In genomic region chr9:45791456-45792142, GRCm38 (mm10) we compare ENCODE assay signal across 17 mouse cellular contexts. TPM values are rescaled to one million over a fixed set of nuclear protein-coding genes. Genes with fewer than 3 reads are reported as not detected.
DNase-seq lines count a peak whose midpoint lies in the region; ATAC-seq and TF ChIP-seq lines count a peak whose summit lies in the region.
"Had no signal": no experiment of that assay in that cellular context is flagged by ENCODE, and none has a peak within 500 bp of the region (broad histone marks: within the 10 kb centered on the region; RNA-seq: fewer than 3 reads in every experiment).

No protein-coding gene starts in this region.

- H3K4me2 ChIP-seq in forebrain, embryonic 15.5 days (replicated peaks) = no peak overlapping the region
- H3K4me2 ChIP-seq in hindbrain, embryonic 13.5 days = no peak overlapping the region
- H3K4me2 ChIP-seq in hindbrain, embryonic 14.5 days (replicated peaks) = no peak overlapping the region
- H3K4me2 ChIP-seq in midbrain, embryonic 11.5 days = no peak overlapping the region
- H3K4me2 ChIP-seq in midbrain, postnatal 0 days (ENCODE audit: low read depth, low read length, poor library complexity, severe bottlenecking) = no peak overlapping the region
- H3K4me2 ChIP-seq in midbrain, embryonic 15.5 days = no peak overlapping the region
- H3K4me2 ChIP-seq: embryonic facial prominence, embryonic 13.5 days; heart, embryonic 12.5 days; intestine, embryonic 15.5 days had no signal

- no peak overlapping the region for H3K4me3 ChIP-seq in forebrain, embryonic 10.5 days
- no peak overlapping the region for H3K4me3 ChIP-seq in forebrain, embryonic 15.5 days
- H3K4me3 ChIP-seq in hindbrain, embryonic 13.5 days = no peak overlapping the region
- H3K4me3 ChIP-seq in hindbrain, embryonic 14.5 days (replicated peaks; ENCODE audit: low read length) = no peak overlapping the region
- no peak overlapping the region for H3K4me3 ChIP-seq in midbrain, embryonic 11.5 days (ENCODE audit: low read depth, low read length)
- no peak overlapping the region for H3K4me3 ChIP-seq in midbrain, postnatal 0 days (ENCODE audit: low read depth, low read length)
- H3K4me3 ChIP-seq in midbrain, embryonic 15.5 days = no peak overlapping the region
- H3K4me3 ChIP-seq: embryonic facial prominence, embryonic 13.5 days; heart, embryonic 12.5 days; intestine, embryonic 15.5 days had no signal

- no peaks in the 10 kb centered on the region for H3K9me3 ChIP-seq in forebrain, embryonic 10.5 days
- no peaks in the 10 kb centered on the region for H3K9me3 ChIP-seq in forebrain, embryonic 15.5 days
- no peaks in the 10 kb centered on the region for H3K9me3 ChIP-seq in hindbrain, embryonic 13.5 days
- no peaks in the 10 kb centered on the region for H3K9me3 ChIP-seq in hindbrain, embryonic 14.5 days (ENCODE audit: control insufficient read depth, low read length)
- H3K9me3 ChIP-seq in midbrain, embryonic 11.5 days (ENCODE audit: control insufficient read depth, low read length) = no peaks in the 10 kb centered on the region
- H3K9me3 ChIP-seq in midbrain, postnatal 0 days (ENCODE audit: low read length) = no peaks in the 10 kb centered on the region
- H3K9me3 ChIP-seq in midbrain, embryonic 15.5 days = no peaks in the 10 kb centered on the region
- H3K9me3 ChIP-seq: embryonic facial prominence, embryonic 13.5 days; heart, embryonic 12.5 days; intestine, embryonic 15.5 days had no signal

- no peaks in the 10 kb centered on the region for H3K27me3 ChIP-seq in forebrain, embryonic 10.5 days (ENCODE audit: poor library complexity, severe bottlenecking)
- no peaks in the 10 kb centered on the region for H3K27me3 ChIP-seq in forebrain, embryonic 15.5 days
- no peaks in the 10 kb centered on the region for H3K27me3 ChIP-seq in hindbrain, embryonic 13.5 days
- H3K27me3 ChIP-seq in hindbrain, embryonic 14.5 days (ENCODE audit: control insufficient read depth, insufficient read depth, low read length) = no peaks in the 10 kb centered on the region
- no peaks in the 10 kb centered on the region for H3K27me3 ChIP-seq in midbrain, embryonic 11.5 days (ENCODE audit: control insufficient read depth, insufficient read depth, low read length)
- no peaks in the 10 kb centered on the region for H3K27me3 ChIP-seq in midbrain, postnatal 0 days (ENCODE audit: insufficient read depth, low read length)
- no peaks in the 10 kb centered on the region for H3K27me3 ChIP-seq in midbrain, embryonic 15.5 days (replicated peaks)
- H3K27me3 ChIP-seq: embryonic facial prominence, embryonic 13.5 days; heart, embryonic 12.5 days; intestine, embryonic 15.5 days had no signal

- H3K36me3 ChIP-seq in forebrain, embryonic 10.5 days (replicated peaks) = peaks cover 80% of the 10 kb centered on the region
- H3K36me3 ChIP-seq in forebrain, embryonic 15.5 days = peaks cover 4% of the 10 kb centered on the region; the same call in 1 of the 2 replicates
- H3K36me3 ChIP-seq in hindbrain, embryonic 13.5 days = peaks cover 15% of the 10 kb centered on the region; the same call in 1 of the 2 replicates
- H3K36me3 ChIP-seq in hindbrain, embryonic 14.5 days (replicated peaks; ENCODE audit: control insufficient read depth, insufficient read depth) = peaks cover 12% of the 10 kb centered on the region
- 0 out of 2 replicates have a peak, but pooled peaks cover 2% of the 10 kb centered on the region for H3K36me3 ChIP-seq in midbrain, embryonic 11.5 days (ENCODE audit: control insufficient read depth, insufficient read depth, low read length)
- H3K36me3 ChIP-seq in midbrain, postnatal 0 days (ENCODE audit: insufficient read depth, low read length) = peaks cover 20% of the 10 kb centered on the region
- no peaks in the 10 kb centered on the region for H3K36me3 ChIP-seq in midbrain, embryonic 15.5 days (replicated peaks)

- no peak for ATAC-seq in forebrain, embryonic 15.5 days (replicated peaks)
- no peak for ATAC-seq in hindbrain, embryonic 13.5 days (ENCODE audit: low FRiP score)
- ATAC-seq in hindbrain, embryonic 14.5 days (ENCODE audit: low FRiP score) = no peak
- no peak for ATAC-seq in midbrain, embryonic 11.5 days (ENCODE audit: low FRiP score)
- no peak; the same call in 1 of the 2 replicates for ATAC-seq in midbrain, postnatal 0 days (ENCODE audit: low FRiP score)
- no peak for ATAC-seq in midbrain, embryonic 15.5 days (replicated peaks)
- ATAC-seq: forebrain, embryonic 16.5 days; intestine, embryonic 15.5 days had no signal

- peaks cover 22% of the 10 kb centered on the region for H3K4me1 ChIP-seq in forebrain, embryonic 10.5 days
- 0 out of 2 replicates have a peak, but pooled peaks cover 2% of the 10 kb centered on the region for H3K4me1 ChIP-seq in forebrain, embryonic 15.5 days
- H3K4me1 ChIP-seq in hindbrain, embryonic 13.5 days (replicated peaks) = peaks cover 34% of the 10 kb centered on the region
- 0 out of 2 replicates have a peak, but pooled peaks cover 3% of the 10 kb centered on the region for H3K4me1 ChIP-seq in hindbrain, embryonic 14.5 days (replicated peaks; ENCODE audit: control insufficient read depth, insufficient read depth, low read length)
- H3K4me1 ChIP-seq in midbrain, embryonic 11.5 days (ENCODE audit: control insufficient read depth, insufficient read depth, low read length) = peaks cover 10% of the 10 kb centered on the region
- H3K4me1 ChIP-seq in midbrain, postnatal 0 days (ENCODE audit: insufficient read depth, low read length) = no peaks in the 10 kb centered on the region
- peaks cover 3% of the 10 kb centered on the region; the same call in 1 of the 2 replicates for H3K4me1 ChIP-seq in midbrain, embryonic 15.5 days

- 0 out of 2 replicates have a peak overlapping the region, but pooled peaks have one; percentile 30 for H3K27ac ChIP-seq in forebrain, embryonic 10.5 days
- H3K27ac ChIP-seq in forebrain, embryonic 15.5 days (replicated peaks) = no peak overlapping the region
- H3K27ac ChIP-seq in hindbrain, embryonic 13.5 days = peak overlapping the region; percentile 68; the same call in 1 of the 2 replicates
- H3K27ac ChIP-seq in hindbrain, embryonic 14.5 days = no peak overlapping the region; the same call in 1 of the 2 replicates
- peak overlapping the region; percentile 67 for H3K27ac ChIP-seq in midbrain, embryonic 11.5 days (ENCODE audit: low read depth, low read length)
- no peak overlapping the region for H3K27ac ChIP-seq in midbrain, postnatal 0 days (ENCODE audit: low read depth, low read length)
- peak overlapping the region; percentile 10; the same call in 1 of the 2 replicates for H3K27ac ChIP-seq in midbrain, embryonic 15.5 days
- H3K27ac ChIP-seq: embryonic facial prominence, embryonic 13.5 days; intestine, embryonic 15.5 days had no signal

- TF ChIP-seq CTCF in midbrain, postnatal 0 days (IDR thresholded peaks at IDR 0.05) = no peak

- DNase-seq in forebrain, embryonic 10.5 days (ENCODE audit: extremely low spot score, low spot score) = no peak
- DNase-seq in hindbrain, embryonic 14.5 days (ENCODE audit: low spot score) = no peak
- DNase-seq in midbrain, embryonic 11.5 days (ENCODE audit: low spot score, missing footprints) = no peak
- no peak for DNase-seq in midbrain, postnatal 0 days (ENCODE audit: low spot score)
- DNase-seq in thymus, postnatal 4 days = no peak
- DNase-seq: adrenal gland, postnatal 10 days; cerebellum, adult 11-12 months; cerebellum, adult 9-10 months; cerebellum, postnatal 36 days; gastrocnemius, postnatal 25 days had no signal

- 84% methylated on average over 8 of the region's 8 CpGs for WGBS in forebrain, embryonic 10.5 days
- 77% methylated on average over 8 of the region's 8 CpGs for WGBS in forebrain, embryonic 15.5 days
- WGBS in hindbrain, embryonic 13.5 days = 64% methylated on average over 8 of the region's 8 CpGs
- 60% methylated on average over 8 of the region's 8 CpGs for WGBS in hindbrain, embryonic 14.5 days
- 81% methylated on average over 8 of the region's 8 CpGs for WGBS in midbrain, embryonic 11.5 days
- 80% methylated on average over 8 of the region's 8 CpGs for WGBS in midbrain, postnatal 0 days
- 79% methylated on average over 8 of the region's 8 CpGs for WGBS in midbrain, embryonic 15.5 days

- no peak overlapping the region for H3K9ac ChIP-seq in forebrain, embryonic 15.5 days (replicated peaks)
- no peak overlapping the region for H3K9ac ChIP-seq in hindbrain, embryonic 13.5 days
- no peak overlapping the region for H3K9ac ChIP-seq in hindbrain, embryonic 14.5 days
- H3K9ac ChIP-seq in midbrain, embryonic 11.5 days (ENCODE audit: low read length) = no peak overlapping the region
- no peak overlapping the region for H3K9ac ChIP-seq in midbrain, postnatal 0 days (replicated peaks; ENCODE audit: low read length, poor library complexity, severe bottlenecking)
- no peak overlapping the region for H3K9ac ChIP-seq in midbrain, embryonic 15.5 days
- H3K9ac ChIP-seq: embryonic facial prominence, embryonic 13.5 days; heart, embryonic 12.5 days; intestine, embryonic 15.5 days had no signal

RNA-seq across cellular contexts. Expression of gene Cep164, which starts 36.9 kb away (rescaled TPM):
- polyA plus RNA-seq in forebrain, embryonic 10.5 days (2016; fragmentation: Nextera tagmentation; extraction: Ambion mirVana) = 19.3 and 20.4 TPM in 2 replicates
- 14.5 and 18.2 TPM in 2 replicates for polyA plus RNA-seq in forebrain, embryonic 15.5 days (2015; fragmentation: Nextera tagmentation; extraction: Ambion mirVana)
- polyA plus RNA-seq in hindbrain, embryonic 13.5 days (2015; fragmentation: Nextera tagmentation; extraction: Ambion mirVana) = 12.4 and 15.8 TPM in 2 replicates
- polyA plus RNA-seq in hindbrain, embryonic 14.5 days (2014; fragmentation: Nextera tagmentation; extraction: Ambion mirVana) = 8.9 and 11.5 TPM in 2 replicates
- polyA plus RNA-seq in midbrain, embryonic 11.5 days (2014; fragmentation: Nextera tagmentation; extraction: Ambion mirVana) = 12.6 and 14.5 TPM in 2 replicates
- 17.1 and 21.3 TPM in 2 replicates for total RNA-seq in midbrain, postnatal 0 days (2014; rRNA removed)
- 12.2 and 17.7 TPM in 2 replicates for polyA plus RNA-seq in midbrain, postnatal 0 days (2015; fragmentation: Nextera tagmentation; extraction: Ambion mirVana)
- 13.5 and 15.9 TPM in 2 replicates for polyA plus RNA-seq in midbrain, embryonic 15.5 days (2015; fragmentation: Nextera tagmentation; extraction: Ambion mirVana)

RNA-seq across cellular contexts. Expression of gene Bace1, which starts 46.8 kb away (rescaled TPM):
- polyA plus RNA-seq in forebrain, embryonic 10.5 days (2016; fragmentation: Nextera tagmentation; extraction: Ambion mirVana) = 18.5 and 20.7 TPM in 2 replicates
- polyA plus RNA-seq in forebrain, embryonic 15.5 days (2015; fragmentation: Nextera tagmentation; extraction: Ambion mirVana) = 47.2 and 47.4 TPM in 2 replicates
- 46.4 and 50.3 TPM in 2 replicates for polyA plus RNA-seq in hindbrain, embryonic 13.5 days (2015; fragmentation: Nextera tagmentation; extraction: Ambion mirVana)
- 46.0 and 50.3 TPM in 2 replicates for polyA plus RNA-seq in hindbrain, embryonic 14.5 days (2014; fragmentation: Nextera tagmentation; extraction: Ambion mirVana)
- 26.9 and 27.1 TPM in 2 replicates for polyA plus RNA-seq in midbrain, embryonic 11.5 days (2014; fragmentation: Nextera tagmentation; extraction: Ambion mirVana)
- 60.7 and 77.3 TPM in 2 replicates for total RNA-seq in midbrain, postnatal 0 days (2014; rRNA removed)
- 42.0 and 46.4 TPM in 2 replicates for polyA plus RNA-seq in midbrain, postnatal 0 days (2015; fragmentation: Nextera tagmentation; extraction: Ambion mirVana)
- 56.5 and 58.0 TPM in 2 replicates for polyA plus RNA-seq in midbrain, embryonic 15.5 days (2015; fragmentation: Nextera tagmentation; extraction: Ambion mirVana)

Comparison
In these comparisons a context has a peak if more than half of its experiments do, and no peak if none do; other contexts are left out.
1. H3K27ac ChIP-seq: peak in forebrain, embryonic 10.5 days (single experiment), hindbrain, embryonic 13.5 days (single experiment), midbrain, embryonic 11.5 days (single experiment) and midbrain, embryonic 15.5 days (single experiment); none in forebrain, embryonic 15.5 days (single experiment), hindbrain, embryonic 14.5 days (single experiment) and midbrain, postnatal 0 days (single experiment).